Mouse (Mus musculus) megakaryocyte-erythroid progenitor cell, adult 5-6 weeks (primary cell): ENCODE results near the gene Hist1h2af. TPM values are rescaled to one million over a fixed set of nuclear protein-coding genes. Genes with fewer than 3 reads are reported as not detected.
"Not testable (repeated sequence)": the region's sequence is repeated elsewhere in the genome, so short reads cannot be mapped to it uniquely, and the experiment has no call there.

Experiments
- ATAC-seq: replicated peaks from 2 replicates; pipeline ENCODE4 v1.8.0; 2016; ENCODE audit warnings: mild to moderate bottlenecking, inconsistent platforms; ENCODE audit not compliant: severe bottlenecking, poor library complexity, low FRiP score, low TSS enrichment
- total RNA-seq, 2 experiments: library from RNA; stranded (forward) in 1 of 2; stranded (reverse) in 1 of 2; fragments of 200-1000, 215-1000 nt in 1 of 2; fragments of >200 nt in 1 of 2; fragmentation: Nextera tagmentation in 1 of 2; gene quantifications; 2 replicates each; pipeline ENCODE4 v1.2.3; 2014 to 2017

The Hist1h2af gene
- total RNA-seq, 2 experiments from 2014 or later, result 66.5 to 1,759 TPM

DNA sequence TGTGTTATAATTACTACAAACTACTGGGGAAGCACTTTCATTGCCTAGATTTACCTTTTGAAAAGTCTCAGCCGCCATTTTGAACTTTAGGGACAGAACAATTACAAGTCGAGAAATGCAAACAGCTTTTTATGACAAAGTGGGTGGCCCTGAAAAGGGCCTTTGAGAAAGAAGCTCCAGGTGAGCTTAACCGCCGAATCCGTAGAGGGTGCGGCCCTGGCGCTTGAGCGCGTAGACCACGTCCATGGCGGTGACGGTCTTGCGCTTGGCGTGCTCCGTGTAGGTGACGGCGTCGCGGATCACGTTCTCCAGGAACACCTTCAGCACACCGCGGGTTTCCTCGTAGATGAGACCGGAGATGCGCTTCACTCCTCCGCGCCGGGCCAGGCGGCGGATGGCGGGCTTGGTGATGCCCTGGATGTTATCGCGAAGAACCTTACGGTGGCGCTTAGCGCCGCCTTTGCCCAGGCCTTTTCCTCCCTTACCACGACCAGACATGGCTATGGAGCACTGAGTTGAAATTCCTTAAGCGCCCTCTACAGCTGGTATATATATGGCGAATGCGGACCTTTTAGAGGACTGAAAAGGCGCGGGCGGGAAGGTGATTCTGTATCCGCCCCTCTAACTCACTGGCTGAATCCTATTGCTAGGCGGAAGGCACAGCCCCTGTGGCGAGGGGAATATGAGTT lies 17.6 kb downstream of the Hist1h2af start, which contains the start of gene Hist1h4f:
Gene Hist1h4f (minus strand): TSS at position 503 of the 689 bp plus-strand sequence.
- ATAC-seq, result peak; percentile 61

DNA sequence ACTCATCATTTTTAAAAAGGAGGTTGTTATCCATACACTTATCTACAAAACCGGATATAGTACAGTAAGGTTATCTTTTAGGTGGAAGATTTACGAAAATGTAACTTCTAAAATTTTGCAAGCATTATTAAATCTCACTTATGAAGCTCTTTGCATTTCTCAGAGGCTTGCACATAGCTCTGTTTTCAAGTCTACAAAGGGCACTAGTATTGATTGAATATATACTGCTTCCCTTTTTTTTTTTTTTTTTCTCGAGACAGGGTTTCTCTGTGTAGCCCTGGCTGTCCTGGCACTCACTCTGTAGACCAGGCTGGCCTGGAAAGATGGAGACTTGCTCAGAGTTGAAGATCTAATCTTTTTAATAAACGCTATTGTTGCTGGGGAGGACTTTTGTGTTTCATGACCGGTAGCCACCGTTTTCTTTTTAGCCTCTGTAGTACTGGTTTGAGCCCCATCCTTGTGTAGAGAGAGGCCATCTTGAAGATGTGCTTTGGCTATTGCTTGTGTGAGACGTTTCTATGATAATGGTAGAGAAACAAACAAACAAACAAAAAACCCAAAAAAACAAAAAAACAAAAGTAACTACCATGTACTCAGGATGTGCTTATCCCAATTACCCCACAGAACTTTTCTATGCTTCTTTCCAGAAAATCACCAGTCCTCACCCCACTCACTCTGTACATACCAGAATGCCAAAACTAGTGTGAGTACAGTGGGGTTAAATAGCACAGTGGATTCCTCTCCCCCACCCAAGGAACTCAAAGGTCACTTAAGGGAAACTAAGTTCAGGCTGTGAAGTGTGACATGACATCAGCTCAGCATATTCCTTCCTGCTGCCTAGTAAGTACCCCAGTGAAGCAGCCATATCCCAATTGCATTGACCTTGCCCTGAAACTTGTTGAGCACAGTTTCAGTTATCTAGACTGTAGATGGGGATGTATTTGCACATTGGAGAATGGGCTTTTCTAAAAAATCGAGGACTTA lies 18.5 kb downstream of the Hist1h2af start:
- no peak for ATAC-seq

DNA sequence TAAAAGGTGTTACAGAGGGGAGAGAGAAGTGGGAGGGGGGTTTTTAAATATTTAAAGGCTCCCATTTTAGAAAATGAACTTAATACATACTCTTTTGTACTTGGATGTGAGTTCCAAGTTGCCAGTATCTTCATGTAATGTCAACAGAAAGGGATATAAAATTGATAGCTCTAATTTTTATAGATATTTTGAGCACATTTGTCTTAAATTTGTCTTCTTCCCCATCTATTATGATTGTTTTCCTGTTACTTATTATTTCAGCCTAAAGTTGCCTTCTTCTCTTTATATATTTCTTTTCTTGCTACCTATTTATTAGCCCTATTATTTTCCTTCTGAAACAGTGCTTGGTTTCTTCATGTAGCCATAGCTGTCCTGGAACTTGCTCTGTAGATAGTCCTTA lies 19.3 kb downstream of the Hist1h2af start, which contains the start of gene Hist1h1d:
Gene Hist1h1d (plus strand): TSS at position 301 of the 400 bp plus-strand sequence.
- ATAC-seq, result no peak

DNA sequence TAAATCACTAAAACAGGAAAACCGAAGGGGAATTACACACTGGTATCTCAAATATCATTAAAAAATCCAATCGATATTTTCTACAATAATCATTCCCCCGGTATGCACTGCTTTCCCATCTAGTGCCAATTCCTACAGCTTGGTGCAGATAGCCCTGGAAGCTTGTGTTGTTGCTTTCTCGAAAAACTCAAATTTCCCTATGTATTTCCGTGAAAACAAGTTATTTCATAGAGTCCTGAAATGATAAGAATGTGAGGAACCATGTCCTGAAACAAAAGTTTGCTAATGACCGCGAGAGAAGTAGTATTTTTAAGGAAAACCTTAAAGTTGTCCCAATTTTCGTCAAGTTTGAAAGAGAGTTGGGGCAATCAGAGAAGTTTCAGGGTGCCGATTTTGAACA lies 20.7 kb downstream of the Hist1h2af start:
- no peak for ATAC-seq

DNA sequence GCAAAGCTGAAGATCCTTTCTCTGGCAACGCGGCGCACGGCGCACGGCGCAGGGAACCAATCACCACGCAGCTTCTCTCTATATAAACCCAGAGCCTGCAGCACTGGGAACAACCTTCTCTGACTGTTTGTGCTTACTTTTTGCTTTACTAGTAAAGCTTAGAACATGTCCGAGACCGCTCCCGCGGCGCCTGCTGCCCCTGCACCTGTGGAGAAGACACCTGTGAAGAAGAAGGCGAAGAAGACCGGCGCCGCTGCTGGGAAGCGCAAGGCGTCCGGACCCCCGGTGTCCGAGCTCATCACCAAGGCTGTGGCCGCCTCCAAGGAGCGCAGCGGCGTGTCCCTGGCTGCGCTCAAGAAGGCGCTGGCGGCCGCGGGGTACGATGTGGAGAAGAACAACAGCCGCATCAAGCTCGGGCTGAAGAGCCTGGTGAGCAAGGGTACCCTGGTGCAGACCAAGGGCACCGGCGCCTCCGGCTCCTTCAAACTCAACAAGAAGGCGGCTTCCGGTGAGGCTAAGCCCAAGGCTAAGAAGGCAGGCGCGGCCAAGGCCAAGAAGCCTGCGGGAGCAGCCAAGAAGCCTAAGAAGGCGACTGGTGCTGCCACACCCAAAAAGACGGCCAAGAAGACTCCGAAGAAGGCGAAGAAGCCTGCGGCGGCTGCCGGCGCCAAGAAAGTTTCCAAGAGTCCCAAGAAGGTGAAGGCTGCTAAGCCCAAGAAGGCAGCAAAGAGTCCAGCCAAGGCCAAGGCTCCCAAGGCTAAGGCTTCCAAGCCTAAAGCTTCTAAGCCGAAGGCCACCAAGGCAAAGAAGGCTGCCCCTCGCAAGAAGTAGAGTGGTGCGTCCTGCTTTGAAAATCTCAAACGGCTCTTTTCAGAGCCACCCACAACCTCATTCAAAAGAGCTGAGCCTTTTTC lies 21.5 kb downstream of the Hist1h2af start:
- ATAC-seq, result peak; percentile 66

DNA sequence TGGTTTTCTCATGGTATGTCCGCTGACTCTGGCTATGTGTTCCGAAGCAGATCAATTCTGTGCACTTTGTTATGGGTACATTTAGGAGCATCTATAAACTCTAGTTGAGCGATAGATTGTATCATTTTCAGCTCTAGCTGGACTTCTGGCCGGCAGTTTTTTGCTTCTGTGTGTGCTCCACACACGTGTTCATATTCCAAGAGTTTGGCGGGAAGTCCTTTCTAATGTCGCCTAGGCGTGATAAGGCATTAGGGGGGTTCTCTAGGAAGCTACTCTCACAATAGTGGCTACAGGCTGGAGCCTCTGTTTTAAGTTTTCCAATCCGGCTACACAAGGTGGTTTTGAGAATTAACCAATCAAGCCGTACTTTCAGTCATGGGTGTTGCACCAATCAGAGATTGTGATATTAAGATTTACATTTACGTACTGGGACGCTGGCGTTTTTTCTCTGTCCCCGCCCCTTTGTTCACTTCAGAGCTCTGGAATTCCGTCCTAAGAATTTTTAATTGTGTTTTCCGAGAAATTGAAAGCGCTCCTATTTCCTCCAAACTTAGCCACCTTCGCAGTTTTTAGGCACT lies 22.2 kb downstream of the Hist1h2af start:
- ATAC-seq, result peak; percentile 60

DNA sequence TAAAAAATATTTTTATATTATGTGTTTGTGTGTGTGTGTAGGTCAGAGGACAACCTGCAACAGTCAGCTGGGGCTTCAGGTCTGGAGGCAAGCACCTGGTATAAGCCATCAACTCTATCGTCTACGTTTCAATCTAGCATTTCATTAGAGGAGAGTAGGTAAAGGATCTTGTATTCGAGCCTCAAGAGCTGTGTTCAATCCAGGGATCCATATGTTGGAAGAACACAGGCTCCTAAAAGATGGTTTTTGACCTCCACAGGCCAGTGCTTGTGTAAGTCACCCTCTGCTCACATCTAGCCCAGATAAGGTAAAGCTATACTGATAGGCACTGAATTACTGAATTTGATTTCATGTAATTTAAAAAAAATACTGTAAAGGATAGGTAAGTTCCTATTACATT lies 23.2 kb downstream of the Hist1h2af start:
- no peak for ATAC-seq

DNA sequence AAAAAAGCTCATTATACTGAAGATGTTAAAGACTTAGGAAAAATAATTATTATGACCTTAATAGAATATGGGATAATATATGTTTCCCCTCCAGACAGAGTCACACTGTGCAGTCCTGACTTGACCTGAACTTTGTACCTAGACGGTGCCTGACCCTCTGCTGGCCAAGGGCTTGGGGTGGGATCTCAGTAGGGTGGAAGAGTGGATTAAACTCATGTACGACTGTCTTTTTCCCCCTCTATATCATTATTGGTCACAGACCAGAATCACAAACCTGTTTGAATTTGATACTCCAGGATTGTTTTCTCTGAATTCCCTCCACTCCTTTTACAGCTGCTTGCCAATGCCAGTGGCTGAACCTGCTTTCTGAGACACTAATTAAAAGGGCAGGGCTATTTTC lies 27.0 kb downstream of the Hist1h2af start:
- not testable (repeated sequence) for ATAC-seq

DNA sequence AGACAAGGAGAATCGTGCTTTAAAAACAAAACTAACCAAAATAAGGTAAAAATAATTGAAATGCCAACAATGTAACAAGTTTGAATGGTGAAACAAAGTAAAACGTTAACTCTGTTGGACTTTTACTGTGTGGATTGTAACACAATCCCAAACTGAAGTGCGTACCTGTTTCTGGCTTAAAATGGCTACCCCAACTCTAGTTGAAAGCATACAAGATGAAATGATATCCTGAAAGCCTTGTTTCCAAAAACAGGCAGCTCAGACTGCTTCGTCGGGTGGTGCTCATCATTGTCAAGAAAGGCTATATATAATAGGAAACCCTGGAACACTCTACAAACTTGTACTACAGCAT lies 27.8 kb downstream of the Hist1h2af start:
- not testable (repeated sequence) for ATAC-seq

DNA sequence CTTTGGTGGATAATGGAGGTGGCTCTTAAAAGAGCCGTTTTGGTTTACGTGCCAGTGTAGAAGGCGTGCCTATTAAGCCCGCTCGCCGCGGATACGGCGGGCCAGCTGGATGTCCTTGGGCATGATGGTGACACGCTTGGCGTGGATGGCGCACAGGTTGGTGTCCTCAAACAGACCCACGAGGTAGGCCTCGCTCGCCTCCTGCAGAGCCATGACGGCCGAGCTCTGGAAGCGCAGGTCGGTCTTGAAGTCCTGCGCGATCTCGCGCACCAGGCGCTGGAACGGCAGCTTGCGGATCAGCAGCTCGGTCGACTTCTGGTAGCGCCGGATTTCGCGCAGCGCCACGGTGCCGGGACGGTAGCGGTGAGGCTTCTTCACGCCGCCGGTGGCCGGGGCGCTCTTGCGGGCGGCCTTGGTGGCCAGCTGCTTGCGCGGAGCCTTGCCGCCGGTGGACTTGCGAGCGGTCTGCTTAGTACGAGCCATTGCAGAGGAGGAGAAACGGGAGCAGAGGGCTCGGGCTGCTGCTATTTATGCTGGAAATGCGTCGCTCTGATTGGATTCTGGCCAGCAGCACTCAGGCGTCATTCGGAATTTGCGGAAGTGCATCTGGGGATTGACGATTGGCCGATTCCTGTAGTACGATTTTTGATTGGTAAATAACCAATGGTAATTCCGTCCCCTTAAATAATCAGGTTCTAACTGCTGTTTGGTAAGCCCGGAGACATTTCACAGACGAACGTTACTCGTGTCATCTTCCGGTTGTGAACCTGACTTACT lies 28.4 kb downstream of the Hist1h2af start, which contains the start of gene Hist1h3e:
Gene Hist1h3e (minus strand): TSS at position 487 of the 777 bp plus-strand sequence.
- peak; percentile 84 for ATAC-seq

DNA sequence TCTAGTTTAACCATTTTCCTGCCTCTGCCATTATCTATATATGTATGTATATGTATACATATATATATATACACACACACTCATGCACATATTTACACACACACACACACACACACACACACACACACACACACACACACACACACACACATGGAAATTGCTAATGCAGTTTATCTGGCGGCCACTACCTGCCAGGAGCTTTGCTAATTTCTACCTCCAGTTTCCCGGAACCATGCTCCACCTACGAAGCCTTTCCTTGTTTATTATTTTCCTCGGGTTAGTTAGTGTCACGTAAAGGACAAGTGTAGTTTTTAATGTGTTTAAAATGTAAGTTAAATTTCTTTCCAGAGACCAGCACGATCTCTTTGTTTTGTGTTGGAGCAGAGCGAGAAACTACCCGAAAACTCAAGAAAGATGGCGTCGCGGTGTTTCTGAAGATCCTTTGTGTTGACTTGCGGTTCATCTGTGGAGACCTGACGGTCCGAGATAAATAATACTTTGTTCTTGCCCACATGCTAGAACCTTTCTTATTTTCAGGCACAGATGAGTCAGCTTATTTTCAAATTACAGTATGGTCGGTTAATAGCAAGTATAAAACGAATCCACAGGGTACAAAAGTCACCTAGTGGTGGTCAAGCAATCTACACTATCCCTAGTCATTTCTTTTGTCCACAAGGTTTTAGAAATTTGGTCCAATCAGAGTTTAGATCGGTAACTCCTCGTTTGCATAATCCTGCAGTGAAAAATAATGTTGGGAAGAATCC lies 29.2 kb downstream of the Hist1h2af start:
- ATAC-seq, result peak; percentile 65

DNA sequence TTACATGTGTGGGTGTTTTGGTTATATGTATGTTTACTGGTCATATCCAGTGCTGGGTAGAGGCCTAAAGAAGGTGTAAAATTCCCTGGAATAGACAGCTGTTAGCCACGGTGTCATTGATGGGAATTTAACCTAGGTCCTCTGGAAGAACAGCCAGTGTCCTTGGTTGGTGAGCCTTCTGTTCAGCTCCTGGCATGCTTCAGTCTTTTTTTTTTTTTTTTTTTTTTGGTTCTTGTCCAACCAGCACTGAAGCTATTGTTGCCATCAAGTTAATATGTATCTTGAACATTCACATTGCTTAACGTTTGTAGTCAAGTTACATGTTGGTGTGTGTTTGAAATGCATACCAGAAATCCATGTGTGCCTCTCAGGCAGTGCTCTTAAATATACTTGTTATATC lies 30.8 kb downstream of the Hist1h2af start:
- ATAC-seq, result no peak

DNA sequence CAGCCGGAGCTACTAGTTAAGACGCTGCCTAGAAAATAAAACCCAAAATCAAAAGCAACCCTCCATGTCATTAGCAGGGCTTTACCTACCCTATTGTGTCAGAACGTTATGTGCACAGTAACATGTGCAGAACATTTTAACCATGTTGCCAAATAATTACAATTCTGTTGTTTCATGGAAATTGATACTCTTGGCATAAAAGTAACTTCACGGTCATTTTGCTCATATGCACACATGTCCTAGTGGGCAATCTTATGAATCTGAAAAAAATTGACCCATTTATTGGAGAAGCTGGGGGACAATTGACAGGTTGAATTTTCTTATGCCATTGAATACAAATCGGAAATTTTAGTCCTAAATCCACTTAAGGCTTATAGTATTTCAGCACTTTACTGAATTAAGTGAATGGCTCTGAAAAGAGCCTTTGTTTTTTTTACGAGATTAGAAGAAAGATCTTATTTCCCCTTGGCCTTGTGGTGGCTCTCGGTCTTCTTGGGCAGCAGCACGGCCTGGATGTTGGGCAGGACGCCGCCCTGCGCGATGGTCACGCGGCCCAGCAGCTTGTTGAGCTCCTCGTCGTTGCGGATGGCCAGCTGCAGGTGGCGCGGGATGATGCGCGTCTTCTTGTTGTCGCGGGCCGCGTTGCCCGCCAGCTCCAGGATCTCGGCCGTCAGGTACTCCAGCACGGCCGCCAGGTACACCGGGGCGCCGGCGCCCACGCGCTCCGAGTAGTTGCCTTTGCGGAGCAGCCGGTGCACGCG lies 36.7 kb downstream of the Hist1h2af start:
- not testable (repeated sequence) for ATAC-seq

DNA sequence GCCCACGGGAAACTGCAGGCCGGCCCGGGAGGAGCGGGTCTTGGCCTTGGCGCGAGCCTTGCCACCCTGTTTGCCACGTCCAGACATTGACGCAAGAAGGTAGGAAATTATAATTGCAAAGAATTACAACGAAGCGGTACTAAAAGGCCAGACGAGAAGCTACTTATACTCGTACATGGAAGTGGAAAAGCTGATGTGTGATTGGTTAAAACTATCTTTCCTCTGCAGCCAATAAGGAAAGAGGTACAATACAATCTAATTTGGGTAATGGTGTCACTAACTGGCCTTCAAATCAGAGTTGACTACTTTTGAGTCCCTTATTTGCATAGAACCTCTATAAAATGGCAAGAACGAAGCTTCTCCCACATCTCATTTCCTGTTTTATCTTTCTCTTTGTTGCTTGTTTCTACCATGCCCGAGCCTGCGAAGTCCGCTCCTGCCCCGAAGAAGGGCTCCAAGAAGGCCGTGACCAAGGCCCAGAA lies 37.4 kb downstream of the Hist1h2af start, which contains the start of the genes Hist1h2ae and Hist1h2bg:
Gene Hist1h2ae (minus strand): TSS at position 199 of the 482 bp plus-strand sequence.
Gene Hist1h2bg (plus strand): TSS at position 375 of the 482 bp plus-strand sequence.
- ATAC-seq, result peak; percentile 78

DNA sequence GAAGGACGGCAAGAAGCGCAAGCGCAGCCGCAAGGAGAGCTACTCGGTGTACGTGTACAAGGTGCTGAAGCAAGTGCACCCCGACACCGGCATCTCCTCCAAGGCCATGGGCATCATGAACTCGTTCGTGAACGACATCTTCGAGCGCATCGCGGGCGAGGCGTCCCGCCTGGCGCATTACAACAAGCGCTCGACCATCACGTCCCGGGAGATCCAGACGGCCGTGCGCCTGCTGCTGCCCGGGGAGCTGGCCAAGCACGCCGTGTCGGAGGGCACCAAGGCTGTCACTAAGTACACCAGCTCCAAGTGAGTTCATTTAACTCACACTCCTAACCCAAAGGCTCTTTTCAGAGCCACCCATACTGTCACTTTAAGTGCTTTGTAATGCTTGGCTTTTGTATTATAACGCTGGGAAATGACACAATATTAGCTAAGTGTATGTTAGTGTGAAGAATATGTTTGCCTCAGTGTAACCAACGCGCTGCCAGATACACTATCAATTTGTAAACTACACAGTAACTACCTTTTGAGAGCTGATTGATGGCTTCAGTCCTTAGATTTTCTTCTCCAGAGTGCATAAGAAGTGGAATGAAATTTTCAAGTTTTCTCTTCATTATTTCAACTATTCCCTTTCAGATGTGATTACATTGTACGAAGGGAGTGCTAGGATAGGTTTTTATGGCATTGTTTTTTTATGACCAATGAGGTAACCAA lies 38.0 kb downstream of the Hist1h2af start:
- ATAC-seq, result peak; percentile 25
